Mouse (Mus musculus): Measurements from ENCODE around the gene Tubb4b. TPM values are rescaled to one million over a fixed set of nuclear protein-coding genes. Genes with fewer than 3 reads are reported as not detected.

Gene Tubb4b
- total and polyA plus RNA-seq, 2 experiments from 2014 or later = 568 to 827 TPM

- ATAC-seq (no peak), DNase-seq (ENCODE audit: low spot score) (no peak)
- Histone ChIP-seq H3K36me3 (ENCODE audit: insufficient read depth, low read length) (peaks cover 17% of the 10 kb centered on the region), H3K4me1 (ENCODE audit: insufficient read depth, low read length) (0 out of 2 replicates have a peak, but pooled peaks cover 3% of the 10 kb centered on the region), H3K9me3 (ENCODE audit: low read length) (no peaks in the 10 kb centered on the region), H3K27me3 (ENCODE audit: insufficient read depth, low read length) (peaks cover 9% of the 10 kb centered on the region; the same call in 1 of the 2 replicates), H3K9ac (replicated peaks; ENCODE audit: low read length) (no peak overlapping the region), H3K27ac (no peak overlapping the region), H3K4me2 (ENCODE audit: low read depth, low read length) (peak overlapping the region; percentile 39), H3K4me3 (ENCODE audit: low read length) (no peak overlapping the region)
- WGBS = 27% methylated on average over 55 of the region's 55 CpGs
- TF ChIP-seq CTCF (IDR thresholded peaks at IDR 0.05; ENCODE audit: low read depth) = no peak
These were observed 29.0 kb downstream of the Tubb4b start for GRCm38 (mm10) chr2:25195211-25196156.

- no peak overlapping the region for H3K4me2 ChIP-seq (ENCODE audit: low read depth, low read length)
These were observed 29.9 kb downstream of the Tubb4b start for GRCm38 (mm10) chr2:25194486-25195171.

GRCm38 (mm10) chr2:25194006-25194405 lies 30.5 kb downstream of the Tubb4b start:
- no peaks in the 10 kb centered on the region for H3K9me3 ChIP-seq (ENCODE audit: low read length)
- DNase-seq (ENCODE audit: low spot score) (no peak), ATAC-seq (no peak)
- H3K4me3 ChIP-seq (ENCODE audit: low read length) = no peak overlapping the region
- 78% methylated on average over 5 of the region's 5 CpGs for WGBS
- H3K4me2 ChIP-seq (ENCODE audit: low read depth, low read length) = no peak overlapping the region
- no peak for TF ChIP-seq CTCF (IDR thresholded peaks at IDR 0.05; ENCODE audit: low read depth)
- no peak overlapping the region for H3K9ac ChIP-seq (replicated peaks; ENCODE audit: low read length)
- H3K27ac ChIP-seq = no peak overlapping the region
- 0 out of 2 replicates have a peak, but pooled peaks cover 3% of the 10 kb centered on the region for H3K4me1 ChIP-seq (ENCODE audit: insufficient read depth, low read length)
- peaks cover 3% of the 10 kb centered on the region; the same call in 1 of the 2 replicates for H3K36me3 ChIP-seq (ENCODE audit: insufficient read depth, low read length)
- peaks cover 9% of the 10 kb centered on the region; the same call in 1 of the 2 replicates for H3K27me3 ChIP-seq (ENCODE audit: insufficient read depth, low read length)

More at GRCm38 (mm10) chr2:25194486-25195171, 29.9 kb downstream of the Tubb4b start:
- DNase-seq (ENCODE audit: low spot score) (no peak), ATAC-seq (no peak)
- 83% methylated on average over 17 of the region's 17 CpGs for WGBS
- Histone ChIP-seq H3K9ac (replicated peaks; ENCODE audit: low read length) (no peak overlapping the region), H3K9me3 (ENCODE audit: low read length) (no peaks in the 10 kb centered on the region), H3K4me3 (ENCODE audit: low read length) (no peak overlapping the region), H3K36me3 (ENCODE audit: insufficient read depth, low read length) (peaks cover 8% of the 10 kb centered on the region), H3K4me1 (ENCODE audit: insufficient read depth, low read length) (0 out of 2 replicates have a peak, but pooled peaks cover 3% of the 10 kb centered on the region), H3K27ac (no peak overlapping the region), H3K27me3 (ENCODE audit: insufficient read depth, low read length) (peaks cover 9% of the 10 kb centered on the region; the same call in 1 of the 2 replicates)
- TF ChIP-seq CTCF (IDR thresholded peaks at IDR 0.05; ENCODE audit: low read depth) = no peak

- H3K4me3 ChIP-seq (ENCODE audit: low read length) = no peak overlapping the region
- TF ChIP-seq CTCF (IDR thresholded peaks at IDR 0.05; ENCODE audit: low read depth) = peak; percentile 97
- WGBS = under 1% methylated on average over 6 of the region's 6 CpGs
- H3K36me3 ChIP-seq (ENCODE audit: insufficient read depth, low read length) = no peaks in the 10 kb centered on the region
- peaks cover 9% of the 10 kb centered on the region; the same call in 1 of the 2 replicates for H3K27me3 ChIP-seq (ENCODE audit: insufficient read depth, low read length)
- no peak overlapping the region for H3K27ac ChIP-seq
- DNase-seq (ENCODE audit: low spot score) = peak; percentile 90
- no peak overlapping the region for H3K9ac ChIP-seq (replicated peaks; ENCODE audit: low read length)
- peak; percentile 89 for ATAC-seq
- H3K9me3 ChIP-seq (ENCODE audit: low read length) = no peaks in the 10 kb centered on the region
- no peak overlapping the region for H3K4me2 ChIP-seq (ENCODE audit: low read depth, low read length)
- 0 out of 2 replicates have a peak, but pooled peaks cover 3% of the 10 kb centered on the region for H3K4me1 ChIP-seq (ENCODE audit: insufficient read depth, low read length)
These were observed 31.2 kb downstream of the Tubb4b start for GRCm38 (mm10) chr2:25193330-25193770.

GRCm38 (mm10) chr2:25187841-25188240 lies 36.7 kb downstream of the Tubb4b start:
- WGBS = 80% methylated on average over 6 of the region's 6 CpGs
- H3K27ac ChIP-seq = no peak overlapping the region

GRCm38 (mm10) chr2:25186575-25186930 lies 37.9 kb downstream of the Tubb4b start:
- Histone ChIP-seq H3K9me3 (ENCODE audit: low read length) (no peaks in the 10 kb centered on the region), H3K27ac (no peak overlapping the region), H3K27me3 (ENCODE audit: insufficient read depth, low read length) (no peaks in the 10 kb centered on the region), H3K4me1 (ENCODE audit: insufficient read depth, low read length) (peaks cover 11% of the 10 kb centered on the region), H3K36me3 (ENCODE audit: insufficient read depth, low read length) (no peaks in the 10 kb centered on the region), H3K9ac (replicated peaks; ENCODE audit: low read length) (peak overlapping the region; percentile 59; the same call in 1 of the 2 replicates), H3K4me2 (ENCODE audit: low read depth, low read length) (peak overlapping the region; percentile 76), H3K4me3 (ENCODE audit: low read length) (no peak overlapping the region)
- WGBS = 29% methylated on average over 5 of the region's 5 CpGs
- TF ChIP-seq CTCF (IDR thresholded peaks at IDR 0.05; ENCODE audit: low read depth) = no peak
- ATAC-seq (0 out of 2 replicates have a peak, but pooled peaks have one; percentile 15), DNase-seq (ENCODE audit: low spot score) (no peak)

More at GRCm38 (mm10) chr2:25187841-25188240, 36.7 kb downstream of the Tubb4b start:
- H3K4me1 ChIP-seq (ENCODE audit: insufficient read depth, low read length) = peaks cover 11% of the 10 kb centered on the region; the same call in 1 of the 2 replicates
- TF ChIP-seq CTCF (IDR thresholded peaks at IDR 0.05; ENCODE audit: low read depth) = no peak
- no peak overlapping the region for H3K9ac ChIP-seq (replicated peaks; ENCODE audit: low read length)
- H3K4me3 ChIP-seq (ENCODE audit: low read length) = no peak overlapping the region
- no peaks in the 10 kb centered on the region for H3K9me3 ChIP-seq (ENCODE audit: low read length)
- no peak for ATAC-seq
- no peaks in the 10 kb centered on the region for H3K27me3 ChIP-seq (ENCODE audit: insufficient read depth, low read length)
- H3K36me3 ChIP-seq (ENCODE audit: insufficient read depth, low read length) = no peaks in the 10 kb centered on the region
- no peak for DNase-seq (ENCODE audit: low spot score)
- H3K4me2 ChIP-seq (ENCODE audit: low read depth, low read length) = no peak overlapping the region
